Comparison of ENCODE assay signal across 8 mouse cellular contexts in genomic region chr2:24962304-24963000, GRCm38 (mm10). TPM values are rescaled to one million over a fixed set of nuclear protein-coding genes. Genes with fewer than 3 reads are reported as not detected.
DNase-seq lines count a peak whose midpoint lies in the region; ATAC-seq lines count a peak whose summit lies in the region.

Dph7 (plus strand) TSS chr2:24962400.

- H3K9me3 ChIP-seq in forebrain, embryonic 10.5 days = no peaks in the 10 kb centered on the region
- no peaks in the 10 kb centered on the region for H3K9me3 ChIP-seq in heart, embryonic 15.5 days (replicated peaks)
- no peaks in the 10 kb centered on the region for H3K9me3 ChIP-seq in liver, embryonic 15.5 days (replicated peaks)
- H3K9me3 ChIP-seq in neural tube, embryonic 12.5 days = no peaks in the 10 kb centered on the region

- H3K27me3 ChIP-seq in forebrain, embryonic 10.5 days (ENCODE audit: poor library complexity, severe bottlenecking) = no peaks in the 10 kb centered on the region
- no peaks in the 10 kb centered on the region for H3K27me3 ChIP-seq in heart, embryonic 15.5 days
- H3K27me3 ChIP-seq in liver, embryonic 15.5 days = no peaks in the 10 kb centered on the region
- no peaks in the 10 kb centered on the region for H3K27me3 ChIP-seq in neural tube, embryonic 12.5 days (replicated peaks)

- H3K4me3 ChIP-seq in forebrain, embryonic 10.5 days = peak within 1 kb of the TSS; percentile 85
- H3K4me3 ChIP-seq in heart, embryonic 15.5 days = peak within 1 kb of the TSS; percentile 89
- peak within 1 kb of the TSS; percentile 69 for H3K4me3 ChIP-seq in liver, embryonic 15.5 days (replicated peaks)
- H3K4me3 ChIP-seq in neural tube, embryonic 12.5 days = peak within 1 kb of the TSS; percentile 84

- peak; percentile 66 for DNase-seq in c-Kit-negative CD71-positive TER-119-positive erythroid progenitor cells, embryonic 14.5 days (ENCODE audit: low read depth, low spot score)
- peak; percentile 89 for DNase-seq in forebrain, embryonic 10.5 days (ENCODE audit: extremely low spot score, low spot score)
- peak; percentile 86 to 94 for DNase-seq in kidney, postnatal 36 days
- peak; percentile 81 for DNase-seq in telencephalon, adult 2 months (ENCODE audit: low read depth, low spot score)

- 1% methylated on average over 28 of the region's 28 CpGs for WGBS in forebrain, embryonic 10.5 days
- under 1% methylated on average over 28 of the region's 28 CpGs for WGBS in heart, embryonic 15.5 days
- WGBS in liver, embryonic 15.5 days (ENCODE audit: insufficient replicate concordance) = under 1% methylated on average over 28 of the region's 28 CpGs
- 2% methylated on average over 28 of the region's 28 CpGs for WGBS in neural tube, embryonic 12.5 days

- H3K9ac ChIP-seq in heart, embryonic 15.5 days = peak within 1 kb of the TSS; percentile 91
- peak within 1 kb of the TSS; percentile 61 for H3K9ac ChIP-seq in liver, embryonic 15.5 days
- H3K9ac ChIP-seq in neural tube, embryonic 12.5 days = peak within 1 kb of the TSS; percentile 72

- peak within 1 kb of the TSS; percentile 92 for H3K27ac ChIP-seq in forebrain, embryonic 10.5 days
- H3K27ac ChIP-seq in heart, embryonic 15.5 days = peak within 1 kb of the TSS; percentile 49; the same call in 1 of the 2 replicates
- peak within 1 kb of the TSS; percentile 4; the same call in 1 of the 2 replicates for H3K27ac ChIP-seq in liver, embryonic 15.5 days (replicated peaks)
- H3K27ac ChIP-seq in neural tube, embryonic 12.5 days = no peak within 1 kb of the TSS

- peaks cover 86% of the 10 kb centered on the region for H3K36me3 ChIP-seq in forebrain, embryonic 10.5 days (replicated peaks)
- H3K36me3 ChIP-seq in heart, embryonic 15.5 days = peaks cover 41% of the 10 kb centered on the region
- peaks cover 55% of the 10 kb centered on the region for H3K36me3 ChIP-seq in liver, embryonic 15.5 days (replicated peaks)
- peaks cover 47% of the 10 kb centered on the region for H3K36me3 ChIP-seq in neural tube, embryonic 12.5 days

- H3K4me2 ChIP-seq in heart, embryonic 15.5 days = peak within 1 kb of the TSS; percentile 74
- H3K4me2 ChIP-seq in liver, embryonic 15.5 days = peak within 1 kb of the TSS; percentile 74
- H3K4me2 ChIP-seq in neural tube, embryonic 12.5 days (replicated peaks) = peak within 1 kb of the TSS; percentile 73

- H3K4me1 ChIP-seq in forebrain, embryonic 10.5 days = peaks cover 13% of the 10 kb centered on the region
- H3K4me1 ChIP-seq in heart, embryonic 15.5 days (replicated peaks) = peaks cover 8% of the 10 kb centered on the region
- peaks cover 17% of the 10 kb centered on the region for H3K4me1 ChIP-seq in liver, embryonic 15.5 days (replicated peaks)
- peaks cover 11% of the 10 kb centered on the region for H3K4me1 ChIP-seq in neural tube, embryonic 12.5 days

- peak; percentile 99 for ATAC-seq in CD4-positive, CD25-positive, alpha-beta regulatory T cell, adult 4 months
- ATAC-seq in heart, embryonic 15.5 days (replicated peaks; ENCODE audit: insufficient number of reproducible peaks, insufficient read depth, low FRiP score, low read depth) = peak; percentile 71
- peak; percentile 82 for ATAC-seq in liver, embryonic 15.5 days (ENCODE audit: insufficient read depth)
- ATAC-seq in neural tube, embryonic 12.5 days (ENCODE audit: low FRiP score, low read depth) = peak; percentile 93

RNA-seq across cellular contexts. Expression of gene Dph7, which starts in this region (rescaled TPM):
- 10 to 100 TPM; 34.2 to 42.6 TPM for polyA plus RNA-seq in CD4-positive, CD25-positive, alpha-beta regulatory T cell, adult 4 months (2017; shearing (Covaris generic))
- 35.1 and 35.2 TPM in 2 replicates for polyA plus RNA-seq in forebrain, embryonic 10.5 days (2016; fragmentation: Nextera tagmentation; extraction: Ambion mirVana)
- polyA plus RNA-seq in heart, embryonic 15.5 days (2015; fragmentation: Nextera tagmentation; extraction: Ambion mirVana) = 15.6 and 18.5 TPM in 2 replicates
- polyA plus RNA-seq in liver, embryonic 15.5 days (2015; fragmentation: Nextera tagmentation; extraction: Ambion mirVana) = 8.0 and 8.3 TPM in 2 replicates
- 29.6 and 29.8 TPM in 2 replicates for polyA plus RNA-seq in neural tube, embryonic 12.5 days (2016; fragmentation: Nextera tagmentation; extraction: Ambion mirVana)
